ENCODE assay signal across 12 mouse cellular contexts in the genomic region with DNA sequence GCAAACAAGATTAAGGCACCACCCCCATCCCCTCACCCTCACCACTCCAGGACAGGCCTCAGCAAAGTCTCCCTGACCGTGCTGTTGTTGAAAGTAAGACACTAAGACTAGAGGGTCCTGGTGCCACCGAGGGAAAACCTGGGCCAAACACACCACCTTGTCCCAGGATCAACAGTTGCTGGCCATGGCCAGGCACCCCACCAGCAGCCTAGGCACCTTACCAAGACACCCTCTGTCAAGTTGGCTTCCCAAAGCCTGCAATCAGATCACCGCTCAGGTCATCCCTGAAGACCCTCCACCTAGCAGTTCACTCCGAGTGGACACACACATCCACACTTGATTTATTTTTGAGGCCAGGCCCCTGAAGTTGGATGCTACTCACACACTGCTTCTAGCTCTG. TPM values are rescaled to one million over a fixed set of nuclear protein-coding genes. Genes with fewer than 3 reads are reported as not detected.
A peak's percentile ranks its signal among the peaks of the same experiment; 100 is the strongest.
DNase-seq lines count a peak whose midpoint lies in the region; ATAC-seq lines count a peak whose summit lies in the region.
"Had no signal": no experiment of that assay in that cellular context is flagged by ENCODE, and none has a peak within 500 bp of the region (broad histone marks: within the 10 kb centered on the region; RNA-seq: fewer than 3 reads in every experiment).

No protein-coding gene starts in this region.

- ATAC-seq in forebrain, embryonic 14.5 days: no peak
- ATAC-seq in midbrain, embryonic 13.5 days: no peak

- peak overlapping the region; percentile 84; the same call in 1 of the 2 replicates for H3K4me3 ChIP-seq in forebrain, embryonic 14.5 days (ENCODE audit: low read depth, low read length)
- H3K4me3 ChIP-seq in midbrain, embryonic 13.5 days (replicated peaks): peak overlapping the region; percentile 92
- H3K4me3 ChIP-seq: gastrocnemius, adult 2 months had no signal

- 62% methylated on average over 4 of the region's 4 CpGs for WGBS in forebrain, embryonic 14.5 days
- WGBS in midbrain, embryonic 13.5 days: 58% methylated on average over 4 of the region's 4 CpGs

- DNase-seq in cerebellum, adult 11 months: peak; percentile 52
- no peak for DNase-seq in cerebellum, postnatal 4 days (ENCODE audit: low spot score in 2 of 2)
- peak; percentile 63 for DNase-seq in cerebellum, adult 9-10 months
- no peak for DNase-seq in forebrain, embryonic 14.5 days (ENCODE audit: low spot score)
- DNase-seq in lung, postnatal 4 days: no peak
- DNase-seq in embryo, embryonic 10.5 days (ENCODE audit: low spot score): no peak
- no peak for DNase-seq in kidney, adult 8-10 months
- DNase-seq: adrenal gland, postnatal 10 days; gastrocnemius, adult 2 months; thymus, postnatal 36 days had no signal

- no peaks in the 10 kb centered on the region for H3K9me3 ChIP-seq in forebrain, embryonic 14.5 days (replicated peaks; ENCODE audit: control insufficient read depth, low read length)
- H3K9me3 ChIP-seq in midbrain, embryonic 13.5 days: no peaks in the 10 kb centered on the region

- H3K4me1 ChIP-seq in forebrain, embryonic 14.5 days (ENCODE audit: control insufficient read depth, insufficient read depth, low read length): peaks cover 17% of the 10 kb centered on the region
- peaks cover 59% of the 10 kb centered on the region for H3K4me1 ChIP-seq in midbrain, embryonic 13.5 days (replicated peaks)

- H3K27ac ChIP-seq in forebrain, embryonic 14.5 days (ENCODE audit: low read depth, low read length): no peak overlapping the region
- no peak overlapping the region for H3K27ac ChIP-seq in midbrain, embryonic 13.5 days
- H3K27ac ChIP-seq: gastrocnemius, adult 2 months; macrophage had no signal

- peak overlapping the region; percentile 61 for H3K4me2 ChIP-seq in forebrain, embryonic 14.5 days (ENCODE audit: low read length)
- peak overlapping the region; percentile 87 for H3K4me2 ChIP-seq in midbrain, embryonic 13.5 days (replicated peaks)

- no peaks in the 10 kb centered on the region for H3K27me3 ChIP-seq in forebrain, embryonic 14.5 days (replicated peaks; ENCODE audit: control insufficient read depth, insufficient read depth, low read length)
- peaks cover 4% of the 10 kb centered on the region; the same call in 1 of the 2 replicates for H3K27me3 ChIP-seq in midbrain, embryonic 13.5 days

- H3K36me3 ChIP-seq in forebrain, embryonic 14.5 days (ENCODE audit: control insufficient read depth, insufficient read depth, low read length): no peaks in the 10 kb centered on the region
- H3K36me3 ChIP-seq in midbrain, embryonic 13.5 days: no peaks in the 10 kb centered on the region

- no peak overlapping the region; the same call in 1 of the 2 replicates for H3K9ac ChIP-seq in forebrain, embryonic 14.5 days (ENCODE audit: low read length)
- H3K9ac ChIP-seq in midbrain, embryonic 13.5 days (replicated peaks): peak overlapping the region; percentile 99; the same call in 1 of the 2 replicates

RNA-seq across cellular contexts. Expression of a gene that starts 2.3 kb away (rescaled TPM):
- 10.9 and 13.3 TPM in 2 replicates for polyA plus RNA-seq in forebrain, embryonic 14.5 days (2014; fragmentation: Nextera tagmentation; extraction: Ambion mirVana)
- 14.4 and 16.6 TPM in 2 replicates for polyA plus RNA-seq in midbrain, embryonic 13.5 days (2015; fragmentation: Nextera tagmentation; extraction: Ambion mirVana)

RNA-seq across cellular contexts. Expression of a gene that starts 47.6 kb away (rescaled TPM):
- 5.3 and 6.1 TPM in 2 replicates for polyA plus RNA-seq in forebrain, embryonic 14.5 days (2014; fragmentation: Nextera tagmentation; extraction: Ambion mirVana)
- polyA plus RNA-seq in midbrain, embryonic 13.5 days (2015; fragmentation: Nextera tagmentation; extraction: Ambion mirVana): 10.6 and 11.0 TPM in 2 replicates

Comparison
In these comparisons a context has a peak if more than half of its experiments do, and no peak if none do; other contexts are left out.
1. DNase-seq: peak in cerebellum, adult 11 months (single experiment) and cerebellum, adult 9-10 months (single experiment); none in cerebellum, postnatal 4 days (0 of 2), forebrain, embryonic 14.5 days (single experiment), lung, postnatal 4 days (0 of 2), embryo, embryonic 10.5 days (single experiment) and kidney, adult 8-10 months (0 of 2).